Mouse (Mus musculus) liver, adult 10 weeks (tissue): ENCODE measurements around the gene Olfr1469. TPM values are rescaled to one million over a fixed set of nuclear protein-coding genes. Genes with fewer than 3 reads are reported as not detected.

Source experiments
- polyA plus RNA-seq: library from polyadenylated mRNA; stranded (reverse); fragments of 350-450 nt; fragmentation: Illumina TruSeq; extraction: RNeasy Lipid Tissue Mini Kit (QIAGEN cat#74804); gene quantifications from one replicate; pipeline ENCODE4 v1.2.3, GENCODE M21; 2014; ENCODE audit warnings: low read depth, low replicate concordance

Olfr1469 gene
- polyA plus RNA-seq = not detected

GRCm38 (mm10) chr19:13407549-13407948 is at the start of gene Olfr1469:
Gene Olfr1469, plus strand, starts transcription at chr19:13407849.

GRCm38 (mm10) chr19:13361936-13362335 is 45.7 kb upstream of the Olfr1469 start, which contains the start of gene Olfr1467:
Gene Olfr1467, plus strand, starts transcription at chr19:13362236.

DNA sequence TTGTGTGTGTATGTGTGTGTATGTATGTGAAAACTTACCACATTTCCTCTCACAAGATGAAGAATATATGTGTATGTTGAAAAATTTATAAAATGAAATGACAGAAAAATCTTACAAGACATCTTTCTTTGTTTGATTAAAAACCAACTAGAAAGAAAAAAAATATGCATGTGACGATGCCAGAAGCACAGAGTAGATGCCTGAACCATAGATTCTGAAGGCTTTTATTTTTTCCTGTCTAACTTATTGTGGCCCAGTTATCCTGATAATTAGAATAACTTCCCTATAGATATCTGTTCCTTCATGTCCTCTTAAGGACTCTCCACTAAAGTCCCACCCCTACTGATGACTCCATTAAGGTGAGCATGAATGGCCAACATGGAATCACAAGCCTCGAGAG is 35.5 kb downstream of the Olfr1469 start, which contains the start of gene Olfr1471:
Olfr1471 (plus strand) TSS at position 301 of the 400 bp plus-strand sequence.

DNA sequence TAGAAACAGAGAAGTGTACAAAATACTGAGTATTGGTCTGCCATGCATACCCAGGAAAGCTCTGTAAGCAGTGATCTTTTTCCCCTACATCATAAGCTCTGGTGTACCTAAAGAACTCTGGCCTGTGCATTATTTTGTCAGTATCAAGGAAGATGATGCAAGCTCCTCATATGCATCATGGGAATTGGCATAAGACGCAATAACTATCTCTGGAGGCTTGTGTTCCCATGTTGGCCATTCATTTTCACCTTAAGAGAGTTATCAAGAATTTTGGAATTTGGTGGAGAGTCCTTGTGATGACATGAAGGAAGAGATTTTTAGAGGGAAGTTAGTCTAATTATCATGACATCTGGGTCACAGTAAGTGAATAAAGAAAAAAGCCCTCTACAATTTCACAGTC is 48.3 kb downstream of the Olfr1469 start, which contains the start of gene Olfr1472:
Olfr1472 (minus strand) TSS at position 101 of the 400 bp plus-strand sequence.

Other genes starting within 250 kb of the Olfr1469 start
- gene Olfr1461, start 244.8 kb upstream of the Olfr1469 start, polyA plus RNA-seq = not detected
- gene Olfr1462, start 222.1 kb upstream of the Olfr1469 start, polyA plus RNA-seq = not detected
- gene Olfr1463, start 176.5 kb upstream of the Olfr1469 start, polyA plus RNA-seq = not detected
- gene Olfr1465, start 92.3 kb upstream of the Olfr1469 start, polyA plus RNA-seq = not detected
- gene Olfr1466, start 69.0 kb upstream of the Olfr1469 start, polyA plus RNA-seq = not detected
- gene Olfr1467, start 45.6 kb upstream of the Olfr1469 start, polyA plus RNA-seq = not detected
- gene Olfr1471, start 35.6 kb downstream of the Olfr1469 start, polyA plus RNA-seq = not detected
- not detected for gene Olfr1472, start 48.2 kb downstream of the Olfr1469 start, polyA plus RNA-seq
- not detected for gene Olfr1474, start 61.7 kb downstream of the Olfr1469 start, polyA plus RNA-seq
- gene Olfr1475, start 72.3 kb downstream of the Olfr1469 start, polyA plus RNA-seq = not detected
- not detected for gene Olfr1477, start 92.7 kb downstream of the Olfr1469 start, polyA plus RNA-seq
- not detected for gene Olfr1480, start 120.1 kb downstream of the Olfr1469 start, polyA plus RNA-seq
- not detected for gene Olfr1484, start 175.7 kb downstream of the Olfr1469 start, polyA plus RNA-seq
- not detected for gene Olfr1487, start 209.5 kb downstream of the Olfr1469 start, polyA plus RNA-seq
- not detected for gene Olfr1489, start 223.8 kb downstream of the Olfr1469 start, polyA plus RNA-seq
- not detected for gene Olfr1490, start 243.2 kb downstream of the Olfr1469 start, polyA plus RNA-seq